Mouse (Mus musculus) mouse trophoblast stem cell (cell line): ENCODE measurements around the gene Gp5.
"Not testable (repeated sequence)": the region's sequence is repeated elsewhere in the genome, so short reads cannot be mapped to it uniquely, and the experiment has no call there.

Source experiments
- in situ Hi-C, 2 experiments: fragments of 300-500 bp; cut with MseI, MboI; formaldehyde crosslinking; loops; 2 replicates in 1 of 2; 3 replicates in 1 of 2; pipeline ENCODE4 v1.15.1; 2025

Gp5 gene

GRCm38 (mm10) chr16:30310647-30311046 is at the start of gene Gp5:
Gene Gp5, minus strand, starts transcription at chr16:30310779.
- in situ Hi-C loops: loop anchor here in 1 of 2 experiments (5.0 kb wide), 1 partner anchor 58 kb away; no protein-coding TSS in a partner anchor

- in situ Hi-C loops: not testable (repeated sequence)
These were observed 42.9 kb upstream of the Gp5 start for GRCm38 (mm10) chr16:30353489-30353888.

- in situ Hi-C loops: loop anchor here in 1 of 2 experiments (5.0 kb wide), 1 partner anchor 62 kb away; no protein-coding TSS in a partner anchor
These were observed 3.7 kb upstream of the Gp5 start for GRCm38 (mm10) chr16:30314236-30314635.

- in situ Hi-C loops: loop anchor here in 1 of 2 experiments (5.0 kb wide), 1 partner anchor 58 kb away; no protein-coding TSS in a partner anchor
These were observed 436 bp downstream of the Gp5 start for GRCm38 (mm10) chr16:30310171-30310515.

GRCm38 (mm10) chr16:30309395-30310170 is 996 bp downstream of the Gp5 start:
- in situ Hi-C loops: loop anchor here in 1 of 2 experiments (5.0 kb wide), 1 partner anchor 57 kb away; no protein-coding TSS in a partner anchor

- in situ Hi-C loops: no loop called here
These were observed 1.8 kb downstream of the Gp5 start for GRCm38 (mm10) chr16:30308616-30309394.

GRCm38 (mm10) chr16:30307961-30308615 is 2.5 kb downstream of the Gp5 start:
- in situ Hi-C loops: no loop called here

GRCm38 (mm10) chr16:30307306-30307705 is 3.3 kb downstream of the Gp5 start:
- in situ Hi-C loops: no loop called here

GRCm38 (mm10) chr16:30306102-30306501 is 4.5 kb downstream of the Gp5 start:
- in situ Hi-C loops: no loop called here

GRCm38 (mm10) chr16:30304236-30304635 is 6.3 kb downstream of the Gp5 start:
- in situ Hi-C loops: loop anchor here in 1 of 2 experiments (5.0 kb wide), 1 partner anchor 37 kb away; the partner anchor contains the start of gene Cpn2

- in situ Hi-C loops: loop anchor here in 1 of 2 experiments (5.0 kb wide), 1 partner anchor 36 kb away; the partner anchor contains the start of gene Cpn2
These were observed 7.2 kb downstream of the Gp5 start for GRCm38 (mm10) chr16:30303411-30303810.

GRCm38 (mm10) chr16:30302686-30303085 is 7.9 kb downstream of the Gp5 start:
- in situ Hi-C loops: loop anchor here in 1 of 2 experiments (5.0 kb wide), 1 partner anchor 35 kb away; the partner anchor contains the start of gene Cpn2

- in situ Hi-C loops: loop anchor here in 1 of 2 experiments (5.0 kb wide), 1 partner anchor 32 kb away; the partner anchor contains the start of gene Cpn2
These were observed 10.8 kb downstream of the Gp5 start for GRCm38 (mm10) chr16:30299711-30300277.

GRCm38 (mm10) chr16:30297450-30297849 is 13.1 kb downstream of the Gp5 start:
- in situ Hi-C loops: no loop called here

- in situ Hi-C loops: no loop called here
These were observed 13.8 kb downstream of the Gp5 start for GRCm38 (mm10) chr16:30296601-30297275.

GRCm38 (mm10) chr16:30295106-30295505 is 15.5 kb downstream of the Gp5 start:
- in situ Hi-C loops: no loop called here

- in situ Hi-C loops: no loop called here
These were observed 20.1 kb downstream of the Gp5 start for GRCm38 (mm10) chr16:30290436-30290835.

GRCm38 (mm10) chr16:30285701-30286100 is 24.9 kb downstream of the Gp5 start:
- in situ Hi-C loops: no loop called here

GRCm38 (mm10) chr16:30283743-30284337 is 26.7 kb downstream of the Gp5 start:
- in situ Hi-C loops: no loop called here

- in situ Hi-C loops: no loop called here
These were observed 27.6 kb downstream of the Gp5 start, which contains the start of gene Lrrc15 for GRCm38 (mm10) chr16:30282844-30283495. Gene Lrrc15, minus strand, starts transcription at chr16:30283256.
